In the genomic region with DNA sequence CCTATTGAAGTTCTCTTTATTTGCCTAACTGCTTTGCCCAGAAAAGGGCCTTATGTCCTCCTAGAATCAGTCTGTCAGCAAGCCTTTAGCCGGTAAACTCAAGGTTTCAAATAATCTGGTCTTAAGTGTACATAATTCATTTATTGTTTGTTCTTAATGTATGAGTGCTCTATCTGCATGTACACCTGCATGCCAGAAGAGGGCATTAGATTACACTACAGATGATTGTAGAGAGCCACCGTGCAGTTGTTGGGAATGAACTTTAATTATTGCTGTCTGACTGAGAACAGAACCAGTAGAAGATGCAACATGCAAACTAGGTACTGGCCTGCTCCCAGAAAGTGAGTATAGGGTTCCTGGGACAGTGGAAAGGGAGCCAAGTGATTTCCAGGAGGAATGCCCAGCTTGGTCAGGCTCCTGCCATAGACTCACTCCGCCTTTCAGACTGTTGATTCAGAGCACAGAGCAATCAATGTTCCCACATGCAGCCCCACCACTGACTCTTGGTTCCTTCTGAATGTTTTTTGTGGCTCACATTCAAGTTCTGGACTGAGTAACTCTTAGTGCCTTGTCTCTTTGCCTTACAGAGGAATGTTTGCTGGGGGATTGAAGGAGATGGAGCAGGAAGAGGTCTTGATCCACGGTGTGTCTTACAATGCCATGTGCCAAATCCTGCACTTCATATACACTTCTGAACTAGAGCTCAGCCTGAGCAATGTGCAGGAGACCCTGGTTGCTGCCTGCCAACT, we compare ENCODE assay signal across 13 mouse cellular contexts. TPM values are rescaled to one million over a fixed set of nuclear protein-coding genes. Genes with fewer than 3 reads are reported as not detected.
DNase-seq lines count a peak whose midpoint lies in the region; ATAC-seq and TF ChIP-seq lines count a peak whose summit lies in the region.
"Had no signal": no experiment of that assay in that cellular context is flagged by ENCODE, and none has a peak within 500 bp of the region (broad histone marks: within the 10 kb centered on the region; RNA-seq: fewer than 3 reads in every experiment).

No protein-coding gene starts in this region.

- peak; percentile 66 for TF ChIP-seq CTCF in kidney, postnatal 0 days (IDR thresholded peaks at IDR 0.05; ENCODE audit: low read depth)

- no peak overlapping the region for H3K4me3 ChIP-seq in kidney, postnatal 0 days (replicated peaks; ENCODE audit: low read depth, low read length)
- H3K4me3 ChIP-seq in kidney, embryonic 14.5 days (ENCODE audit: low read length), result no peak overlapping the region
- H3K4me3 ChIP-seq: embryonic facial prominence, embryonic 13.5 days; limb, embryonic 12.5 days had no signal

- ATAC-seq in kidney, postnatal 0 days (replicated peaks; ENCODE audit: low FRiP score, low read depth), result no peak
- no peak for ATAC-seq in kidney, embryonic 14.5 days (ENCODE audit: low FRiP score, low TSS enrichment)
- no peak for ATAC-seq in inflammation-experienced regulatory T-cells, adult 6 months

- WGBS in kidney, postnatal 0 days, result 68% methylated on average over 4 of the region's 4 CpGs
- 79% methylated on average over 4 of the region's 4 CpGs for WGBS in kidney, embryonic 14.5 days

- no peaks in the 10 kb centered on the region for H3K4me1 ChIP-seq in kidney, postnatal 0 days (replicated peaks; ENCODE audit: insufficient read depth, low read length)
- H3K4me1 ChIP-seq in kidney, embryonic 14.5 days (ENCODE audit: control insufficient read depth, insufficient read depth, low read length), result no peaks in the 10 kb centered on the region
- H3K4me1 ChIP-seq: limb, embryonic 12.5 days had no signal

- no peak overlapping the region for H3K27ac ChIP-seq in kidney, postnatal 0 days
- H3K27ac ChIP-seq in kidney, embryonic 14.5 days (ENCODE audit: low read depth, low read length), result no peak overlapping the region
- H3K27ac ChIP-seq: embryonic facial prominence, embryonic 13.5 days; limb, embryonic 12.5 days had no signal

- DNase-seq in cerebellum, adult 9-10 months, result peak; percentile 34
- DNase-seq in cerebellum, adult 8-10 months, result no peak
- peak; percentile 33 for DNase-seq in kidney, postnatal 0 days (ENCODE audit: low spot score)
- peak; percentile 93 for DNase-seq in 3T3-L1 (ENCODE audit: low read depth, low spot score)
- peak; percentile 25 for DNase-seq in brain, adult 2 months (ENCODE audit: low read depth, low spot score)
- no peak for DNase-seq in frontal cortex, postnatal 14 days (ENCODE audit: low spot score in 2 of 2)
- DNase-seq: kidney, adult 11 months; thymus, adult 2 months had no signal

- H3K4me2 ChIP-seq in kidney, postnatal 0 days (ENCODE audit: low read length), result no peak overlapping the region
- no peak overlapping the region for H3K4me2 ChIP-seq in kidney, embryonic 14.5 days (replicated peaks; ENCODE audit: low read depth, low read length)
- H3K4me2 ChIP-seq: embryonic facial prominence, embryonic 13.5 days; limb, embryonic 12.5 days; midbrain, embryonic 11.5 days had no signal

- H3K9me3 ChIP-seq in kidney, postnatal 0 days (replicated peaks; ENCODE audit: low read length), result no peaks in the 10 kb centered on the region
- H3K9me3 ChIP-seq in kidney, embryonic 14.5 days (ENCODE audit: control insufficient read depth, low read length), result no peaks in the 10 kb centered on the region
- H3K9me3 ChIP-seq: embryonic facial prominence, embryonic 13.5 days; limb, embryonic 12.5 days had no signal

- H3K27me3 ChIP-seq in kidney, postnatal 0 days (ENCODE audit: insufficient read depth, low read length), result no peaks in the 10 kb centered on the region
- no peaks in the 10 kb centered on the region for H3K27me3 ChIP-seq in kidney, embryonic 14.5 days (ENCODE audit: control insufficient read depth, insufficient read depth, low read length)
- H3K27me3 ChIP-seq: embryonic facial prominence, embryonic 13.5 days; limb, embryonic 12.5 days had no signal

- H3K9ac ChIP-seq in kidney, postnatal 0 days (ENCODE audit: low read depth, low read length), result no peak overlapping the region
- no peak overlapping the region for H3K9ac ChIP-seq in kidney, embryonic 14.5 days (ENCODE audit: low read depth, low read length)
- H3K9ac ChIP-seq: embryonic facial prominence, embryonic 13.5 days; limb, embryonic 12.5 days had no signal

- peaks cover 37% of the 10 kb centered on the region for H3K36me3 ChIP-seq in kidney, postnatal 0 days (ENCODE audit: insufficient read depth, low read length)
- H3K36me3 ChIP-seq in kidney, embryonic 14.5 days (ENCODE audit: control insufficient read depth, insufficient read depth, low read length), result peaks cover 56% of the 10 kb centered on the region

RNA-seq across cellular contexts. Expression of a gene that starts 11.9 kb away (rescaled TPM):
- polyA plus RNA-seq in kidney, postnatal 0 days (2015; fragmentation: Nextera tagmentation; extraction: Ambion mirVana), result 39.3 and 42.8 TPM in 2 replicates
- 42.6 and 70.3 TPM in 2 replicates for polyA plus RNA-seq in kidney, embryonic 14.5 days (2014; fragmentation: Nextera tagmentation; extraction: Ambion mirVana)
- polyA plus RNA-seq in inflammation-experienced regulatory T-cells, adult 6 months (2017; shearing (Covaris generic)), result 10 to 100 TPM; 11.8 to 28.7 (median 13.4) TPM

RNA-seq across cellular contexts. Expression of a gene that starts 25.8 kb away (rescaled TPM):
- polyA plus RNA-seq in kidney, postnatal 0 days (2015; fragmentation: Nextera tagmentation; extraction: Ambion mirVana), result 12.2 and 18.7 TPM in 2 replicates
- polyA plus RNA-seq in kidney, embryonic 14.5 days (2014; fragmentation: Nextera tagmentation; extraction: Ambion mirVana), result 17.2 and 19.6 TPM in 2 replicates
- polyA plus RNA-seq in inflammation-experienced regulatory T-cells, adult 6 months (2017; shearing (Covaris generic)), result not detected

RNA-seq across cellular contexts. Expression of a gene that starts 38.6 kb away (rescaled TPM):
- polyA plus RNA-seq in kidney, postnatal 0 days (2015; fragmentation: Nextera tagmentation; extraction: Ambion mirVana), result 29.4 TPM in 2 replicates
- polyA plus RNA-seq in kidney, embryonic 14.5 days (2014; fragmentation: Nextera tagmentation; extraction: Ambion mirVana), result 32.4 and 39.7 TPM in 2 replicates
- polyA plus RNA-seq in inflammation-experienced regulatory T-cells, adult 6 months (2017; shearing (Covaris generic)), result 100 to 1,000 TPM in 1 of 3 experiments, 10 to 100 TPM in 2; 69.3 to 109 (median 71.8) TPM

Comparison
In these comparisons a context has a peak if more than half of its experiments do, and no peak if none do; other contexts are left out.
1. DNase-seq: peak in cerebellum, adult 9-10 months (single experiment), kidney, postnatal 0 days (single experiment), 3T3-L1 (single experiment) and brain, adult 2 months (single experiment); none in cerebellum, adult 8-10 months (single experiment) and frontal cortex, postnatal 14 days (0 of 2).
2. RNA of a gene that starts 25.8 kb away (polyA plus RNA-seq): 12.2 to 18.7 TPM in kidney, postnatal 0 days and 17.2 to 19.6 TPM in kidney, embryonic 14.5 days; not detected in inflammation-experienced regulatory T-cells, adult 6 months; every median in the first group is over 10 times any median in the second.